18 mouse cellular contexts compared by ENCODE assay signal in genomic region chr19:32547396-32547795, GRCm38 (mm10). TPM values are rescaled to one million over a fixed set of nuclear protein-coding genes. Genes with fewer than 3 reads are reported as not detected.
DNase-seq lines count a peak whose midpoint lies in the region; ATAC-seq and TF ChIP-seq lines count a peak whose summit lies in the region.
"Had no signal": no experiment of that assay in that cellular context is flagged by ENCODE, and none has a peak within 500 bp of the region (broad histone marks: within the 10 kb centered on the region; RNA-seq: fewer than 3 reads in every experiment).

No protein-coding gene starts in this region.

- DNase-seq in heart, adult 8-10 months (ENCODE audit: low spot score): peak; percentile 19
- no peak for DNase-seq in heart, postnatal 25 days (ENCODE audit: low spot score)
- peak; percentile 68 for DNase-seq in 3T3-L1 (ENCODE audit: low read depth, low spot score)
- DNase-seq in Muller cell, postnatal 12 days (ENCODE audit: inconsistent ontology term): peak; percentile 3
- DNase-seq in lung, adult 2 months: no peak
- DNase-seq in spleen, postnatal 14 days (ENCODE audit: low spot score in 2 of 2): no peak
- DNase-seq: cerebellum, postnatal 25 days; forebrain, postnatal 0 days; lung, postnatal 10 days; thymus, postnatal 14 days had no signal

- ATAC-seq in intestine, embryonic 15.5 days: peak; percentile 71
- ATAC-seq: midbrain, embryonic 15.5 days had no signal

- no peak overlapping the region for H3K9ac ChIP-seq in intestine, embryonic 15.5 days
- H3K9ac ChIP-seq: forebrain, postnatal 0 days; liver, embryonic 14.5 days; midbrain, embryonic 15.5 days had no signal

- H3K4me2 ChIP-seq in intestine, embryonic 15.5 days (replicated peaks): no peak overlapping the region
- H3K4me2 ChIP-seq: midbrain, embryonic 15.5 days had no signal

- H3K36me3 ChIP-seq in intestine, embryonic 15.5 days: no peaks in the 10 kb centered on the region
- H3K36me3 ChIP-seq: embryonic facial prominence, embryonic 10.5 days; midbrain, embryonic 15.5 days had no signal

- H3K27me3 ChIP-seq in intestine, embryonic 15.5 days (replicated peaks): no peaks in the 10 kb centered on the region
- H3K27me3 ChIP-seq: midbrain, embryonic 15.5 days had no signal

- H3K4me1 ChIP-seq in intestine, embryonic 15.5 days (replicated peaks): no peaks in the 10 kb centered on the region
- H3K4me1 ChIP-seq in lung, adult 2 months (ENCODE audit: control insufficient read depth, insufficient read depth, low read length): no peaks in the 10 kb centered on the region; the same call in 1 of the 2 replicates
- H3K4me1 ChIP-seq: megakaryocyte, embryonic 14.5 days; midbrain, embryonic 15.5 days had no signal

- no peaks in the 10 kb centered on the region for H3K9me3 ChIP-seq in intestine, embryonic 15.5 days
- H3K9me3 ChIP-seq: embryonic facial prominence, embryonic 10.5 days; midbrain, embryonic 15.5 days had no signal

- WGBS in intestine, embryonic 15.5 days: 60% methylated on average over 3 of the region's 3 CpGs
- WGBS in lung, adult 2 months: 58% methylated on average over 3 of the region's 3 CpGs

- intact Hi-C loops in heart, postnatal 25 days (cut with DNase I): no loop called here

- H3K27ac ChIP-seq in intestine, embryonic 15.5 days: no peak overlapping the region
- H3K27ac ChIP-seq: embryonic facial prominence, embryonic 10.5 days; kidney, postnatal 0 days; layer of hippocampus, adult 2 months; liver, embryonic 14.5 days; midbrain, embryonic 15.5 days had no signal

- no peak overlapping the region for H3K4me3 ChIP-seq in intestine, embryonic 15.5 days (replicated peaks)
- no peak overlapping the region for H3K4me3 ChIP-seq in lung, adult 2 months (replicated peaks; ENCODE audit: extremely low read depth, low read depth, low read length)
- H3K4me3 ChIP-seq: embryonic facial prominence, embryonic 10.5 days; erythroblast, embryonic 14.5 days; layer of hippocampus, adult 2 months; megakaryocyte, embryonic 14.5 days; midbrain, embryonic 15.5 days had no signal

- TF ChIP-seq POLR2A in lung, adult 2 months (IDR thresholded peaks at IDR 0.05; ENCODE audit: borderline replicate concordance, extremely low read depth, low read depth, low read length): no peak

- TF ChIP-seq CTCF in lung, adult 2 months (IDR thresholded peaks at IDR 0.05; ENCODE audit: insufficient read depth, low read length): no peak

RNA-seq across cellular contexts. Expression of gene Papss2, which starts 48.2 kb away (rescaled TPM):
- total RNA-seq in heart, adult 8-10 months (2022): 10 to 100 TPM; 12.5 to 19.5 (median 15.6) TPM
- 10 to 100 TPM; 12.3 to 14.9 TPM for total RNA-seq in heart, postnatal 25 days (2021)
- 7.7 and 8.4 TPM in 2 replicates for polyA plus RNA-seq in intestine, embryonic 15.5 days (2015; fragmentation: Nextera tagmentation; extraction: Ambion mirVana)
- polyA plus RNA-seq in lung, adult 2 months (2012; rRNA removed): 6.6 and 7.9 TPM in 2 replicates

Comparison
In these comparisons a context has a peak if more than half of its experiments do, and no peak if none do; other contexts are left out.
1. DNase-seq: peak in heart, adult 8-10 months (single experiment), 3T3-L1 (single experiment) and Muller cell, postnatal 12 days (single experiment); none in heart, postnatal 25 days (single experiment), lung, adult 2 months (single experiment) and spleen, postnatal 14 days (0 of 2).